Mouse (Mus musculus): ENCODE data around the gene Rnf6. TPM values are rescaled to one million over a fixed set of nuclear protein-coding genes. Genes with fewer than 3 reads are reported as not detected.

Gene Rnf6
- polyA plus RNA-seq, 2 experiments = 13.2 to 19.4 TPM

Other genes starting within 250 kb of the Rnf6 start
- gene Cyp3a25, start 211.9 kb downstream of the Rnf6 start, polyA plus RNA-seq (2012; rRNA removed) = not detected in 2 replicates
- 0.10 and 0.16 TPM in 2 replicates for gene Cyp3a25, start 211.9 kb downstream of the Rnf6 start, polyA plus RNA-seq (2014; fragmentation: Nextera tagmentation; extraction: Ambion mirVana)
- not detected in 2 replicates for gene Cyp3a59, start 142.3 kb downstream of the Rnf6 start, polyA plus RNA-seq (2012; rRNA removed)
- 0.19 TPM in 1 of 2 replicates, not detected in the other for gene Cyp3a59, start 142.3 kb downstream of the Rnf6 start, polyA plus RNA-seq (2014; fragmentation: Nextera tagmentation; extraction: Ambion mirVana)
- gene Gm5565, start 61.0 kb downstream of the Rnf6 start, polyA plus RNA-seq (2012; rRNA removed) = not detected in 2 replicates
- gene Gm5565, start 61.0 kb downstream of the Rnf6 start, polyA plus RNA-seq (2014; fragmentation: Nextera tagmentation; extraction: Ambion mirVana) = not detected in 2 replicates
- gene Gm6309, start 50.8 kb downstream of the Rnf6 start, polyA plus RNA-seq (2012; rRNA removed) = not detected in 2 replicates
- not detected in 2 replicates for gene Gm6309, start 50.8 kb downstream of the Rnf6 start, polyA plus RNA-seq (2014; fragmentation: Nextera tagmentation; extraction: Ambion mirVana)
- gene 1700001J03Rik, start 36.3 kb downstream of the Rnf6 start, polyA plus RNA-seq (2012; rRNA removed) = 0.17 TPM in 2 replicates
- gene 1700001J03Rik, start 36.3 kb downstream of the Rnf6 start, polyA plus RNA-seq (2014; fragmentation: Nextera tagmentation; extraction: Ambion mirVana) = not detected in 2 replicates
- 36.6 and 42.5 TPM in 2 replicates for gene Cdk8, start 9.7 kb upstream of the Rnf6 start, polyA plus RNA-seq (2012; rRNA removed)
- gene Cdk8, start 9.7 kb upstream of the Rnf6 start, polyA plus RNA-seq (2014; fragmentation: Nextera tagmentation; extraction: Ambion mirVana) = 25.8 and 28.5 TPM in 2 replicates
- gene Wasf3, start 163.4 kb upstream of the Rnf6 start, polyA plus RNA-seq (2012; rRNA removed) = 0.06 and 0.07 TPM in 2 replicates
- gene Wasf3, start 163.4 kb upstream of the Rnf6 start, polyA plus RNA-seq (2014; fragmentation: Nextera tagmentation; extraction: Ambion mirVana) = 0.04 TPM in 2 replicates